Mouse (Mus musculus) CD4-positive, CD25-positive, alpha-beta regulatory T cell, adult 2 months (primary cell): ENCODE measurements around the gene Dnah10.

Experiments
- DNase-seq: peaks from one replicate; pipeline ENCODE4 v3.0.0-alpha.2; 2012; ENCODE audit warnings: low read depth, low spot score

The Dnah10 gene

GRCm38 (mm10) chr5:124812466-124812865 is 87.6 kb downstream of the Dnah10 start:
- no peak for DNase-seq

GRCm38 (mm10) chr5:124814797-124815196 is 89.9 kb downstream of the Dnah10 start:
- DNase-seq, result no peak

- DNase-seq, result no peak
Observed at GRCm38 (mm10) chr5:124817050-124817449, 92.2 kb downstream of the Dnah10 start.

GRCm38 (mm10) chr5:124822128-124822894 is 97.4 kb downstream of the Dnah10 start:
- no peak for DNase-seq

GRCm38 (mm10) chr5:124830331-124830730 is 105.4 kb downstream of the Dnah10 start:
- no peak for DNase-seq

GRCm38 (mm10) chr5:124835218-124835617 is 110.3 kb downstream of the Dnah10 start:
- no peak for DNase-seq

GRCm38 (mm10) chr5:124836075-124836474 is 111.2 kb downstream of the Dnah10 start:
- no peak for DNase-seq

GRCm38 (mm10) chr5:124836621-124837020 is 111.7 kb downstream of the Dnah10 start:
- no peak for DNase-seq

GRCm38 (mm10) chr5:124840202-124840601 is 115.3 kb downstream of the Dnah10 start:
- DNase-seq, result no peak

- no peak for DNase-seq
Observed at GRCm38 (mm10) chr5:124840669-124841068, 115.8 kb downstream of the Dnah10 start.

- no peak for DNase-seq
Observed at GRCm38 (mm10) chr5:124843386-124843785, 118.5 kb downstream of the Dnah10 start.

GRCm38 (mm10) chr5:124844929-124845328 is 120.0 kb downstream of the Dnah10 start:
- no peak for DNase-seq

- DNase-seq, result no peak
Observed at GRCm38 (mm10) chr5:124847014-124847413, 122.1 kb downstream of the Dnah10 start.

GRCm38 (mm10) chr5:124848994-124849393 is 124.1 kb downstream of the Dnah10 start:
- DNase-seq, result no peak

- DNase-seq, result no peak
Observed at GRCm38 (mm10) chr5:124851572-124851971, 126.7 kb downstream of the Dnah10 start.

- DNase-seq, result no peak
Observed at GRCm38 (mm10) chr5:124852294-124852693, 127.4 kb downstream of the Dnah10 start.

- no peak for DNase-seq
Observed at GRCm38 (mm10) chr5:124853079-124853478, 128.2 kb downstream of the Dnah10 start.

- no peak for DNase-seq
Observed at GRCm38 (mm10) chr5:124854202-124854601, 129.3 kb downstream of the Dnah10 start.

GRCm38 (mm10) chr5:124860013-124860412 is 135.1 kb downstream of the Dnah10 start:
- DNase-seq, result peak; percentile 50

- DNase-seq, result peak; percentile 70
Observed at GRCm38 (mm10) chr5:124861463-124861862, 136.6 kb downstream of the Dnah10 start.

GRCm38 (mm10) chr5:124862013-124862866 is 137.4 kb downstream of the Dnah10 start, which contains the start of the genes Ccdc92 and Zfp664:
Gene Ccdc92, minus strand, starts transcription at chr5:124862424.
Gene Zfp664, plus strand, starts transcription at chr5:124862691.
- peak; percentile 100 for DNase-seq
